Mouse (Mus musculus) intestine, embryonic 16.5 days (tissue): ENCODE measurements around the gene Msh5. TPM values are rescaled to one million over a fixed set of nuclear protein-coding genes. Genes with fewer than 3 reads are reported as not detected.

Source experiments
- ATAC-seq: fragments of 200-750 bp; cut with Nextera tagmentation; 2 replicates; pipeline ENCODE4 v1.8.0; 2017; ENCODE audit warnings: moderate TSS enrichment, moderate library complexity
- H3K27ac ChIP-seq: fragments of 300-500 bp; sonication (generic); 2 replicates; pipeline ENCODE4 v1.5.1; 2014; ENCODE audit warnings: mild to moderate bottlenecking, low read length
- H3K27me3 ChIP-seq: fragments of 300-500 bp; sonication (generic); replicated peaks from 2 replicates; pipeline ENCODE4 v1.6.1; 2014; ENCODE audit warnings: low read length, control low read depth, mixed read lengths; ENCODE audit not compliant: control insufficient read depth, insufficient read depth
- H3K36me3 ChIP-seq: fragments of 300-500 bp; sonication (generic); 2 replicates; pipeline ENCODE4 v1.6.1; 2014; ENCODE audit warnings: low read length, control low read depth; ENCODE audit not compliant: control insufficient read depth, insufficient read depth
- H3K4me1 ChIP-seq: fragments of 300-500 bp; sonication (generic); 2 replicates; pipeline ENCODE4 v1.6.1; 2014; ENCODE audit warnings: low read length, control low read depth, mixed read lengths; ENCODE audit not compliant: control insufficient read depth, insufficient read depth
- H3K4me2 ChIP-seq: fragments of 300-500 bp; sonication (generic); 2 replicates; pipeline ENCODE4 v1.6.1; 2014; ENCODE audit warnings: low read depth, low read length, control low read depth
- H3K4me3 ChIP-seq: fragments of 300-500 bp; sonication (generic); 2 replicates; pipeline ENCODE4 v1.5.1; 2014; ENCODE audit warnings: mild to moderate bottlenecking, low read length
- H3K9ac ChIP-seq: fragments of 300-500 bp; sonication (generic); 2 replicates; pipeline ENCODE4 v1.6.1; 2014; ENCODE audit warnings: low read depth, low read length
- H3K9me3 ChIP-seq: fragments of 300-500 bp; sonication (generic); 2 replicates; pipeline ENCODE4 v1.6.1; 2016; ENCODE audit warnings: low read length, control low read depth; ENCODE audit not compliant: control insufficient read depth
- WGBS: fragments of 180-500 bp; shearing (Covaris S2); extraction: QIAGEN DNeasy Blood & Tissue Kit; methylation state at CpG from one replicate; pipeline ENCODE4 v1.1.7; 2014; 5-methylcytosine and 5-hydroxymethylcytosine counted together
- polyA plus RNA-seq: library from polyadenylated mRNA; unstranded; fragments of >200 nt; fragmentation: Nextera tagmentation; extraction: Ambion mirVana; gene quantifications from 2 replicates; pipeline ENCODE4 v1.2.1, GENCODE M21; 2015

The Msh5 gene
- polyA plus RNA-seq, 1 experiment from 2014 or later = 3.6 TPM

DNA sequence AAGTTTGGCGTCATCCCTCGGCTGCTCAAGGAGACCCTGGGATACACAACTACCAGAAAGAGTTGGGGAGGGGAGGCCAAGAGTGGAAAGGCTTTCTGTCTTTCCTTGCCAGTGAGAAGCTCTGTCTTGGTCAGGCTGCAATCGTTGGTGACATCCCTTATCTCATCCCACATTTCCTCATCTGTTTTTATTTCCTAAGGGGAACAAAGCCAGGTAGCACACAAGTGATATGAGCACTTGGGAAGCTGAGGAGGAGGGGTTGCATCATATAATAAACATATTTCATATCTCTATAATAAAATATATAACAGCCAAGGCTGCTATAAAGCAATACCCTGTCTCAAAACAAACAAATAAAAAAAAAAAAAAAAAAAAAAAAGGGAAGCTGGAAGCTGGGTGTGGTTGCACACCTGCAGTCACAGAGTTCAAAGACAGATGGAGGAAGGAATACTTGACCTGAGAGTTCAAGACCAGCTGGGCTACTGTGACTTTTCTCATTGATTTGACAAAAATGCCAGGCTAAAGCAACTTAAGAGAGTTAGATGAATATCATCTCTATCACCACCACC, 37.5 kb upstream of the Msh5 start:
- ATAC-seq = no peak
- Histone ChIP-seq H3K36me3 (no peaks in the 10 kb centered on the region), H3K4me1 (peaks cover 8% of the 10 kb centered on the region), H3K4me3 (no peak overlapping the region), H3K27me3 (no peaks in the 10 kb centered on the region), H3K9ac (no peak overlapping the region), H3K27ac (no peak overlapping the region), H3K4me2 (no peak overlapping the region), H3K9me3 (no peaks in the 10 kb centered on the region)
- WGBS = 66% methylated on average over 3 of the region's 3 CpGs

DNA sequence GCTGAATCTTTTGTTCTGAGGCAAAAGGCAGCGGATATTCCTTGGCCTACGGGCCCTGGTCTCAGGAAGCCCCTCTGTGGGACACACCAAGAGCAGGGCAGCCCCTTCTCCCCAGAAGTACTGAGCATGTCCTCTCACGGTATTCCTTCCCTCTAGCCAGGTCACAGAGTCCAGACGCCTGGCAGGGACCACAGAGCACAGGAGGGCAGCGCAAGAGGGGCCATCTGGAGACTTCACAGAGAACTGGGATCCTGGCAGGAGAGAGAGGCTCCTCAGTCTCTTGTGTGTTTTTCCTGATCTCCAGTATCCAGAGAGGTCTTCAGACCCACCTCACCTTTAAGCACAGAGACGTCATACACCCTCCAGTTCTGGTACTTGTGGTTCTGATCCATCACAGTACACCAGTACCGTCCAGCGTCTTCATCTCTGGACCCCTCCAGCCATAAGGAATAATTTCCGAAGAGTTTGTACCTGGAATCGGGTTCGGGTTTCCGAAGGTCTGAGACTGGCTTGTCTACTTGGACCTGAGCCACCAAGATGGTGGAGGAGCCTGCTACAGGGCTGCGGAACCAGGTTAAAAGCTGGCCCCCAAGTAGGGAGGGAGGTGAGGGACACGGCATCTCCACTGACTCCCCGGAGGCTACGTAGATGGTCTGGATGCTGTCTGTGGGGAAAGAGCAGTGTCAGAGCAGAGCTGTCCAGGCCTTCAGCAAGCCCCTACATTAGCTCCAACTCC, 36.5 kb upstream of the Msh5 start:
- H3K27me3 ChIP-seq = no peaks in the 10 kb centered on the region
- WGBS = 85% methylated on average over 16 of the region's 16 CpGs
- H3K36me3 ChIP-seq = no peaks in the 10 kb centered on the region
- no peaks in the 10 kb centered on the region for H3K9me3 ChIP-seq
- H3K4me1 ChIP-seq = peaks cover 10% of the 10 kb centered on the region
- no peak for ATAC-seq
- H3K9ac ChIP-seq = no peak overlapping the region
- no peak overlapping the region for H3K27ac ChIP-seq
- H3K4me3 ChIP-seq = no peak overlapping the region
- no peak overlapping the region for H3K4me2 ChIP-seq

DNA sequence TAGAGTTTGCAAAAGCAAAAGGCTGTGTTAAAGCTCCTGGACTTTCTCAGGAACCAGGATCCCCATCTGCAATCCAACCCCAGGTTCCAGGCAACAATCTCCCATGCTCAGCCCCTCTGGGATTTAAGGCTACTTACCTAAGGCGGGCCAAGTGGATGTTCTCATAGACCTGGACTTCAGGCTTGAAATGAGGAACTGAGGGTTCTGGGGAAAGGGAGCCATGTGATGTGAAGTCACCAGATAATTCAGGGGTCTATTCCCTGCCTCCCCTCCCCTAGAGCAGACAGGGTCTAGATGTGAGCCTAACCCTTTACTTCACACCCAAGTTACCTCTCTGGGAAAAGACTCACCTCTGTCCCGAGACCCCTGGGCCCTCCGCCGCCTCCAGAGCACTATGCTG, 34.2 kb upstream of the Msh5 start:
- Histone ChIP-seq H3K27me3 (no peaks in the 10 kb centered on the region), H3K27ac (no peak overlapping the region), H3K4me2 (no peak overlapping the region), H3K9ac (no peak overlapping the region), H3K4me3 (no peak overlapping the region), H3K9me3 (no peaks in the 10 kb centered on the region), H3K36me3 (no peaks in the 10 kb centered on the region), H3K4me1 (peaks cover 27% of the 10 kb centered on the region)
- WGBS = 72% methylated on average over 4 of the region's 4 CpGs
- no peak for ATAC-seq

DNA sequence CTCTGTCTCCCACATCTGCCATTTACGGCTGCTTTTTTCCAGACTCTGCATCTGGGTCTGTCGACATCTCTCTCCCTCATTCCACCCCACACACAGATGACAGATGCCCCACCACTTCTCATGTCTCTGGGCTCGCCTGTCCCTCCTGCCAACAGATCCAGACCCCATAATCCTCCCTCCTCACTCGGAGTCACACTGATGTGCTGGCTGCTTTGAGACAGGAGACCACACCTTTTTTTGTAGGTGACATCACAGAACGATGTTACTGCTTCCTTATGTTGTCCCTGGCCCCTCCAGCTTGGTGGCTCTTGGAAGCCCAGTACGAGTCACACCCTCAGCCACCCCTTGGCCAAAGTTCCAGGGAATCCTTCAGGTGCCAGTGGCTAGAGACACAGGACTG, 33.7 kb upstream of the Msh5 start:
- H3K4me3 ChIP-seq = no peak overlapping the region; the same call in 1 of the 2 replicates
- 34% methylated on average over 6 of the region's 6 CpGs for WGBS
- peak; percentile 20 for ATAC-seq
- H3K27ac ChIP-seq = peak overlapping the region; percentile 59
- no peaks in the 10 kb centered on the region for H3K27me3 ChIP-seq
- peaks cover 27% of the 10 kb centered on the region for H3K4me1 ChIP-seq
- H3K9ac ChIP-seq = peak overlapping the region; percentile 43; the same call in 1 of the 2 replicates
- no peaks in the 10 kb centered on the region for H3K9me3 ChIP-seq
- no peaks in the 10 kb centered on the region for H3K36me3 ChIP-seq
- H3K4me2 ChIP-seq = peak overlapping the region; percentile 25; the same call in 1 of the 2 replicates

DNA sequence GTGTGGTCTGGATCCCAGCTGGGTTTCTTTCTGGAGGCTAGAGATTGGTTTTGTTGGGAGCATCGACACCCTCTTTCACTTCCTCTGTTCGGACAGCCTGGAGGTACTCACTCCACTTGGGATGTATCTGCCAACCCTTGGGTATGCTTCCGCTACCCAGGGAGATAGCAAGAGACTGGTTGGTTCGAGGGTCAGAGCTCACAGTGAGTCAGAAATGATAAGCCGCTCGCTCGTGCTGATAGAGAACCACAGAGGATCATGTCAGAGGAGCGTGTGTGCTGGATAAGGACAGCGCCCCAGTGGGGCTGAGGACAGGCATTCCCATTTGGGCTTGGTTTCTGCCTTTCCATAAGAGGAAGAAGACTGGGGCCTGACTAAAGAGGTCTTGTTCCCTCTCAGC, 33.2 kb upstream of the Msh5 start:
- Histone ChIP-seq H3K27ac (peak overlapping the region; percentile 59), H3K9ac (peak overlapping the region; percentile 43; the same call in 1 of the 2 replicates), H3K9me3 (no peaks in the 10 kb centered on the region), H3K27me3 (no peaks in the 10 kb centered on the region), H3K4me1 (peaks cover 27% of the 10 kb centered on the region), H3K4me3 (no peak overlapping the region; the same call in 1 of the 2 replicates), H3K36me3 (no peaks in the 10 kb centered on the region), H3K4me2 (peak overlapping the region; percentile 25; the same call in 1 of the 2 replicates)
- peak; percentile 85 for ATAC-seq
- WGBS = 45% methylated on average over 9 of the region's 9 CpGs

DNA sequence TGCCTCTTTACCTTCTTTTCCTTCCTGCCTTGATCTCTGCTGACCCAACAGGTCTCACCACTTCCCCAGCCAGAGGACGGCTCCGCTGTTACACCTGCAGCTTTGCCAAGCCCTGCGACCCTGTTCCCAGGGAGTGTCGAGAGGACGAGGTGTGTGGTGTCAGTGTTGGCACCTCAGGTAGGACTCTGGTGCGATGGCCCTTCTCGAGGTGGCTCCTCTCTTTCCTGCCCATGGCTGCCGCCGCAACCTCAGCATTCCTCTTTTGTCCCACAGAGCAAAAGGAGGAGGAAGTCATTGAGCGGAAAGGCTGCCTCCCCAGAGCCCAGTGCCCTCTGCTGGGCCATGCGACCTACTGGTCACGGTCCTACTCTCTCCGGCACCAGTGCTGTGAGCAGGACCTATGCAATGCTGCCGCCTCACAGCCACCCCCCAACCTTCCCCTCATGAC, 31.3 kb upstream of the Msh5 start, which contains the start of gene Ly6g6d:
Gene Ly6g6d, minus strand, starts transcription at position 280 of the 448 bp plus-strand sequence.
- peak within 1 kb of the TSS; percentile 65 for H3K9ac ChIP-seq
- ATAC-seq = peak; percentile 67
- 8% methylated on average over 14 of the region's 14 CpGs for WGBS
- peak within 1 kb of the TSS; percentile 55 for H3K4me2 ChIP-seq
- H3K27ac ChIP-seq = peak within 1 kb of the TSS; percentile 74
- H3K27me3 ChIP-seq = no peaks in the 10 kb centered on the region
- no peaks in the 10 kb centered on the region for H3K36me3 ChIP-seq
- peak within 1 kb of the TSS; percentile 37 for H3K4me3 ChIP-seq
- peaks cover 30% of the 10 kb centered on the region for H3K4me1 ChIP-seq
- no peaks in the 10 kb centered on the region for H3K9me3 ChIP-seq

DNA sequence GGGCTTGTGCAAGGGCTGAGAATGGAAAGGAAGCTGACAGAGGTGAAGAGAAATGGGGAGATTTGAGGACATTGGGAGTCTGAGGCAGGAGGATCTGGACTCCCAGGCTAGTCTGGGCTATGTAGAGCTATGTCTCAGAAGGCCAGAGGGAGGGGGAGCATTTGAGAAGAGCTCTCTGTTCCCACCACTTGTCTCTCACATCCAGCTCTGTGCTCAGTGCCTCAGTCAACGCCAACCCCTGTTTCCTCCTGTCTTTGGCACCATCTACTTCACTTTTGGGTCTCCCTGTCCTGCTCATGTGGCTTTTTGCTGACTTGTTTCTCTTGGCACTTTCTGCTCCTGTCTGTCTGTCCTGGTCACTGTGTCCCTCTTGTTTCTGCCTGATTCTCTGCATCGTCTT, 30.7 kb upstream of the Msh5 start:
- peak overlapping the region; percentile 37 for H3K4me3 ChIP-seq
- peak overlapping the region; percentile 74 for H3K27ac ChIP-seq
- H3K4me2 ChIP-seq = peak overlapping the region; percentile 55
- 0 out of 2 replicates have a peak, but pooled peaks have one; percentile 3 for ATAC-seq
- no peaks in the 10 kb centered on the region for H3K36me3 ChIP-seq
- peak overlapping the region; percentile 65 for H3K9ac ChIP-seq
- H3K27me3 ChIP-seq = no peaks in the 10 kb centered on the region
- H3K4me1 ChIP-seq = peaks cover 30% of the 10 kb centered on the region
- no peaks in the 10 kb centered on the region for H3K9me3 ChIP-seq
- 18% methylated on average over 2 of the region's 2 CpGs for WGBS

DNA sequence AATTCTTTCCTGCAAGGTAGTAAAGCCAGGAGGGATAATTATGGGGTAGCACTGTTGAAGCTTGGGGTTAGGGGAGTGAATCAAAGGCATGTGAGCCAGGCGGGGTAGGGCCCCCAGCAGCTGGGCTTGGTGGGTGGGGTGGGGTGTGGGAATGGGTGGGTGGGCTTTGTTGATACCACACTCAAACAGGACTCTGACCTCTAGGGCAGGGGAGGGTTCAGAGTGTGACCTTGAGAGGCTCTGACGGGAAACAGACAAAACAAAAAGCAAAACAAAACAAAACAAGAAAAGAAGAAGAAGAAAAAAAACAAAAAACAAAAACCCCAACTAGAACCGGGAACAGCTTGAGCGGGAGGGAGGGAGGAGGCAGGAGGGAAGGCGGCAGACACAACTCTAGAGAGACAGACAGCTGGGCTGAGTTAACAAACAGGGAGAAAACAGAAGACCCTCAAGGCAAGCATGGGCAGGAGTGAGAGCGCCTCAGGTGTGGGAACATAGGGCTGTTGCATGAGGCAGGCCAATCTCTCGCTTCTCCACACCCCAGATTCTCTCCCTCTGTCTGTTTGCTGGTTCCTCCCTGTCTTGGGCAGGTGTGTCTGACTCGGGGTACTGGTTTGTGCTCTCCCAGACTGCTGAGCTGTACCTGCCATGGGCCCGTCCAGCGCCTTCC, 30.1 kb upstream of the Msh5 start, which contains the start of gene Ly6g6e:
Gene Ly6g6e, plus strand, starts transcription at position 396 of the 670 bp plus-strand sequence.
- H3K4me3 ChIP-seq = peak within 1 kb of the TSS; percentile 37
- H3K27ac ChIP-seq = peak within 1 kb of the TSS; percentile 74
- H3K4me2 ChIP-seq = peak within 1 kb of the TSS; percentile 55
- no peaks in the 10 kb centered on the region for H3K9me3 ChIP-seq
- no peaks in the 10 kb centered on the region for H3K27me3 ChIP-seq
- ATAC-seq = no peak
- peaks cover 30% of the 10 kb centered on the region for H3K4me1 ChIP-seq
- no peaks in the 10 kb centered on the region for H3K36me3 ChIP-seq
- H3K9ac ChIP-seq = peak within 1 kb of the TSS; percentile 65
- 31% methylated on average over 10 of the region's 10 CpGs for WGBS

DNA sequence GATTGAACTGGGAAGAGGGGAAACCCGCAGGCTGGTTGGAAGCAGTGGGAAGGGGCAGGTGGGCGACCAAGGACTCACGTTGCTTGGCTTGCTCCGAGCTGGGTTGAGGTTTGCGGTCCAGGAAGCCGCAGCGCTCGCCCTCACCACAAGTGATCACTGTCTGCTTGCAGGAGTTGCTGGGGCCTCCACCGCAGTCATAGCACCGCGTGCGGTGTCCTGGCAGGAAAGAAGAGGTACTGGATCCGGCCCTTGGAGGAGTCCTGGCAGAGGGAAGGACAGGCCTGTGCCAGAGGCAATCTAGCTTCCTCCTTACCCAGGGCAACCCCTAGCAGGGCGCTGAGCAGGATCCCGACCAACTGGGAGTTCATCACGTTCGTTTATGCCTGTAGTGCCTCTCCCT, 27.6 kb upstream of the Msh5 start:
- H3K4me2 ChIP-seq = 0 out of 2 replicates have a peak overlapping the region, but pooled peaks have one; percentile 5
- ATAC-seq = peak; percentile 19; the same call in 1 of the 2 replicates
- no peaks in the 10 kb centered on the region for H3K9me3 ChIP-seq
- 38% methylated on average over 17 of the region's 17 CpGs for WGBS
- H3K4me1 ChIP-seq = peaks cover 24% of the 10 kb centered on the region
- peak overlapping the region; percentile 15 for H3K4me3 ChIP-seq
- peak overlapping the region; percentile 46; the same call in 1 of the 2 replicates for H3K9ac ChIP-seq
- no peaks in the 10 kb centered on the region for H3K27me3 ChIP-seq
- H3K27ac ChIP-seq = no peak overlapping the region
- H3K36me3 ChIP-seq = no peaks in the 10 kb centered on the region
